Mouse (Mus musculus): ENCODE measurements around the gene Hjurp. TPM values are rescaled to one million over a fixed set of nuclear protein-coding genes. Genes with fewer than 3 reads are reported as not detected.

The Hjurp gene
- 10 to 100 TPM; 56.6 to 72.9 TPM for polyA plus RNA-seq (2017; shearing (Covaris generic))

- peak; percentile 90 for ATAC-seq
These were observed at the start of gene Hjurp, which contains the start of gene Trpm8 for GRCm38 (mm10) chr1:88277098-88277817. Hjurp (minus strand) TSS chr1:88277633. Trpm8 (plus strand) TSS chr1:88277661.

GRCm38 (mm10) chr1:88323101-88323500 lies 45.7 kb upstream of the Hjurp start:
- no peak for ATAC-seq

DNA sequence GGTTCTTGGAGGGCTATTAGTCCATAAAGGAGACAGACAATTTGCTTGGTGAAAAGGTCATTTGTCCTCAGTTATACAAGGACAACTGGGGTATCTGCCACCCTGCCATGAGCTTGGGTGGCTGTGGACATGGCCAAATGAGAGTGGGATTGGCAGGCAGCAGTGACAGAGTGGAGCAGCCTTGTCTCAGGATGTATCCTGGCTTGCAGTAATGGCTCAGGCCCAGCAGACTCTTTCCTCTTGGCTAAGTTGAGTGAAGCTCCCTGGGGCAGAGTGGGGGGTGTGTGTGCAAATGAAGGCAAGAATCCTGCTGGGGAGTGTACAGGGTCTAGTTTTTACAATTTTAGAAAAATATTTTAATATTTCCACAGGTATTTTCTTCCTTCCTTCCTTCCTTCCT lies 44.7 kb upstream of the Hjurp start:
- no peak for ATAC-seq

GRCm38 (mm10) chr1:88320821-88321395 lies 43.5 kb upstream of the Hjurp start:
- no peak for ATAC-seq

GRCm38 (mm10) chr1:88318531-88319060 lies 41.2 kb upstream of the Hjurp start:
- no peak for ATAC-seq

- no peak for ATAC-seq
These were observed 39.8 kb upstream of the Hjurp start for GRCm38 (mm10) chr1:88317279-88317678.

DNA sequence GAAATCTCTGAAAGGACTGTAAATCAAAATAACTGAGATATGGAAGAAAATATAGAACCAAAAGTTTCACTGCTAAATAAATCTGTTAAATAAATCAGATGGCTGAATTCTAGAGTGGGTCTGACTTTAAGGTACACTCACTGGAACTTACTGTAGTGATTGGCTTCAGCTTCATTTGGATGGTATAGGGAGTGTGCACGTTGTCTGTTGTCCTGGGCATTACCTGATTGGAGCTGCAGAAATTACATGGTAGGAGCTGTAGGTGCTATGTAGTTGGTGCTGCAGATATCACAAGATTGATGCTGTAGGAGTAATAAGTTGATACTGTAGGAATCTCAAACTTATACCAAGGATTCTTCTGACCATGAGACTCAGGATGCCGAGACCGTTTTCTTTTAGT lies 32.9 kb upstream of the Hjurp start:
- ATAC-seq = no peak

DNA sequence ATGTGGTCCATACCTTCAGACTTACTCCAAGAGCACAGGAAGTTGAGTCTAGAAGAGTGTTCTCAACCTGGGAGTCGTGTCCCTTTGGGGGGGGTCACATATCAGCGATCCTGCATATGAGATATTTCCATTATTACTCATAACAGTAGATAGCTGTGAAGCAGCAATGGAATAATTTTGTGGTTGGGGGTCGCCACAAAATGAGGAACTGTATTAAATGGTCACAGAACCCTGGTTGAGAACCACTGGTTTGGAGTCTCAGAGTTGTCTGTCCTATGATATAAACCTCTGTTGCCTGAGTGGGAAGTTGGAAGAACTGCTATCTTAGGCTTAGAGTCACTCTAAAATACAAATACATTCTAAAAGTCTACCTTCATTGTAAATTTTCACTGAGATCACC lies 32.5 kb upstream of the Hjurp start:
- ATAC-seq = no peak

GRCm38 (mm10) chr1:88309020-88309419 lies 31.6 kb upstream of the Hjurp start:
- no peak for ATAC-seq

- ATAC-seq = no peak
These were observed 29.7 kb upstream of the Hjurp start for GRCm38 (mm10) chr1:88307180-88307579.

DNA sequence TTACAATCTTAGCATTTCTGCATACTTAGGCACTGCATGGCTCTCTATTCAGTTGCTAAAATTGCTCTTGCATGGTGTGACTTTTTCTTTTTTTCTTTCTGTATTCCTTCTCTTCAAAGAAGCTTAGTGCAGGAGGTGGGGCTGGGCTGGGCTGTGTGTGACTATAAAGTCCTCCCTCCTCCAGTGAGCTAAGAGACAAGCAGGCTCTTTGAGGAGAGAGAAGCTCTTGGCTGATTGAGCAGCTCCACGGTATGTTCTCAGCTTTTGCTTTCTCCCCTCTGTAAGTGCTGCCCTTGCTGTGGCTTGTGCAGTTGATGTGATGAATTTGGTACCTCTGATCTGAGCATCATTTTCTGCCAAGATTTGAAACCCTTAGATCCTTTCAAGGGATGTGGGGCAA lies 29.1 kb upstream of the Hjurp start:
- ATAC-seq = no peak

DNA sequence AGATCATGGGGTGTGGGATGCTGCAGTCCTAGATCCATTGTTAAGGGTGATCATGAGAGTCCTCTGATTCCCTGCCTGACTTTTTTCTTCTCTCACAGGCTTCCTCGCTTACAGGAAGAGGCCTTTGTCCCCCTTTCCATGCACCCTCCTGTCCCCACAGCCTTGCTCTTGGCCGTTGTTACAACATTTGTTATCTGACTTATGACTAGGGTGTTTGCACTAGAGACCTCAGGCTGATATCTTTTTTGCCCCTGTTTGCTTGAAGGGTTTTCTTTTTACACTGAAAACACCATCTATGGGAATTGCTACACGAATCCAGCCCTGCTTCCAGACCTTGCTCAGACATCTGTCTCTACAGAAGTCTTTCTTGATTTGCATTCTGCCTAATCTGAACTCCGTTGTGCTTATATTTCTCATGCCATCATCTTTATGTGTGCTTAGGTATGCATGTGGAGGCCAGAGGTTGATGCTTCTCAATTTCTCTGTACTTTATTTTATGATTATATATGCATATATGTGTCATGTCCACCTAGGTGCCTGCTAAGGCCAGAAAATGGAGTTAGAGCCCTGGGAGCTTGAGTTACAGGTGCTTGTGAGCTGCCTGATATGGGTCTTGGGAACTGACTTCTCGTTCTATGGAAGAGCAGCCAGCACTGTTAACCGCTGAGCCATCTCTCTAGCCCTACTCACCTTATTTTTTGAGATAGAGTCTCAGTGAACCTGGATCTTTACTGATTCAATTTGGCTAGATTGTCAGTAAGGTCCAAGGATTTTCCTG lies 27.8 kb upstream of the Hjurp start:
- no peak for ATAC-seq

- no peak for ATAC-seq
These were observed 27.0 kb upstream of the Hjurp start for GRCm38 (mm10) chr1:88304261-88304985.

- no peak for ATAC-seq
These were observed 26.3 kb upstream of the Hjurp start for GRCm38 (mm10) chr1:88303762-88304161.

- ATAC-seq = no peak
These were observed 24.8 kb upstream of the Hjurp start for GRCm38 (mm10) chr1:88302057-88302740.

GRCm38 (mm10) chr1:88301121-88302014 lies 23.9 kb upstream of the Hjurp start:
- ATAC-seq = peak; percentile 63

DNA sequence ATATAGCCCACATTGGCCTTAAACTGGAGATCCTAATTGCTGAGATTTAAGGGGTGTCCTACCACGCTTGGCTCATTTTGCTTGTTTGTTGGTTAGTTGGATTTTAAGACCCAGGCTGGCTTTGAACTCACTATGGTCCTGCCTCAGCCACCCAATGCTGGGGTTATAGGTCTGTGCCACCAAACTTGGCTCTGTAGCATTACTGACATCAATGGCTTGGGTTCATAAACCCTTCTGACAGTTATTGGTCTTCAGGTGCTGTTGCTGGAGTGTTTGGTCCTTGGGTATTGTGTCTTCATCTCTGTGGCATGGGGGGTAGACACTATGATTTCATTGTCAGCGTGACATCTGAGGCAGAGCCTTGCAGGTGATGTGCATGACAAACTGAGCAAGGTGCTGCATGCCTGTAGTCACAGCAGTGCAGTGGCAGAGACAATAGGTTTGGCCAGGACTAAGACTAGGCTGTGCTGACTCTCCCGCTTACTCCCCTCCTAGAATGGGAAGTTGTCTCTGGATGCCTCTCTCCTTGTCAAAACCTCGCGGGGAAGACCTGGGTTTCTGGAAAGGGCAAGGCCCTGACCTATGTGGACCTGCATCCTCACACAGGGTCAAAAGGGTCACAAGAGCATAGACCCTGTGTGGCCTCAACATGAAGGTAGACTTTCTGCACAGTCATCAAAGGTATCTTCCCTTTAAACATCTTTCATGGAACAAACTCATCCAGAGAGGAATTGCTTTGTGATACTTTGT lies 23.0 kb upstream of the Hjurp start:
- ATAC-seq = no peak

DNA sequence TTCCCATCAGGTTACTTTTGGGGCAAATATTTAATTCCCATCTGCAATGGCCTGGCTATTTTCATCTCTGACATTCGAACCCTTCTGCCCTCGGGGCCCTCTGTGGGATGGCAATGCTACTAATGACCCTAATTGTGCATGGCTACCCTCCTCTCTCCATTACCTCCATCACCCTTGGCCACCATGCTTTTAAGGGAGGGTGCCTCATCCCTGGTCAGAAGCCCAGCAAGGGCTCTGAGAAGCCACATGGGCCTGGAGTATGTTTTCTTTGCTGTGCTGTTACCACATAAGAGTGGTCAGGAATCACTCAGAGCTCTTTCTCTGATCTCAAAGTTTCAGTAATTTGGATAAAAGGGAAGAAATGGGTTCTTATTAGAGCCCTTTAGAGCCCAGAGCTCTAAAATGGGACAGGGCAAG lies 22.1 kb upstream of the Hjurp start:
- no peak for ATAC-seq

GRCm38 (mm10) chr1:88298686-88299528 lies 21.5 kb upstream of the Hjurp start:
- no peak for ATAC-seq

Measured in CD4-positive, CD25-positive, alpha-beta regulatory T cell, adult 4 months (primary cell).